Comparison of ENCODE assay signal across 27 mouse cellular contexts in genomic region chr2:18262298-18262697, GRCm38 (mm10).
"Had no signal": no experiment of that assay in that cellular context is flagged by ENCODE, and none has a peak within 500 bp of the region (broad histone marks: within the 10 kb centered on the region; RNA-seq: fewer than 3 reads in every experiment).

No protein-coding gene starts in this region.

- DNase-seq: kidney, adult 11 months; kidney, adult 8-10 months; kidney, postnatal 10 days; kidney, postnatal 36 days; layer of hippocampus, postnatal 36 days; left cerebral cortex, postnatal 4 days; liver, postnatal 0 days; lung, postnatal 10 days; lung, postnatal 36 days; midbrain, embryonic 14.5 days; right cerebral cortex, adult 18-20 months; right cerebral cortex, postnatal 14 days; right cerebral cortex, postnatal 4 days; spleen, adult 18-20 months; thymus, adult 18-20 months; thymus, postnatal 36 days had no signal

- H3K4me1 ChIP-seq: kidney, embryonic 15.5 days; limb, embryonic 12.5 days; limb, embryonic 15.5 days; lung, embryonic 15.5 days; neural tube, embryonic 12.5 days; neural tube, embryonic 15.5 days; stomach, embryonic 15.5 days had no signal

- H3K4me2 ChIP-seq: kidney, embryonic 15.5 days; limb, embryonic 12.5 days; limb, embryonic 15.5 days; liver, embryonic 11.5 days; lung, embryonic 15.5 days; midbrain, embryonic 11.5 days; neural tube, embryonic 12.5 days; neural tube, embryonic 15.5 days; stomach, embryonic 15.5 days had no signal

- H3K36me3 ChIP-seq: limb, embryonic 12.5 days; limb, embryonic 15.5 days; lung, embryonic 15.5 days; neural tube, embryonic 12.5 days; stomach, embryonic 15.5 days had no signal

- H3K9me3 ChIP-seq: kidney, embryonic 15.5 days; limb, embryonic 12.5 days; limb, embryonic 15.5 days; lung, embryonic 15.5 days; neural tube, embryonic 12.5 days; neural tube, embryonic 15.5 days; stomach, embryonic 15.5 days had no signal

- H3K27me3 ChIP-seq: kidney, embryonic 15.5 days; limb, embryonic 12.5 days; limb, embryonic 15.5 days; lung, embryonic 15.5 days; neural tube, embryonic 12.5 days; neural tube, embryonic 15.5 days; stomach, embryonic 15.5 days had no signal

- H3K9ac ChIP-seq: kidney, embryonic 15.5 days; limb, embryonic 12.5 days; limb, embryonic 15.5 days; liver, embryonic 14.5 days; liver, postnatal 0 days; lung, embryonic 15.5 days; neural tube, embryonic 12.5 days; neural tube, embryonic 15.5 days; stomach, embryonic 15.5 days had no signal

- H3K4me3 ChIP-seq: kidney, embryonic 15.5 days; left cerebral cortex, adult 2 months; limb, embryonic 12.5 days; limb, embryonic 15.5 days; lung, embryonic 15.5 days; neural tube, embryonic 12.5 days; neural tube, embryonic 15.5 days; stomach, embryonic 15.5 days had no signal

- ATAC-seq: liver, postnatal 0 days had no signal

- H3K27ac ChIP-seq: kidney, embryonic 15.5 days; left cerebral cortex, adult 2 months; limb, embryonic 12.5 days; limb, embryonic 15.5 days; liver, embryonic 14.5 days; lung, embryonic 15.5 days; neural tube, embryonic 12.5 days; neural tube, embryonic 15.5 days; stomach, embryonic 15.5 days had no signal
